ENCODE assay signal across 13 mouse cellular contexts in the genomic region with DNA sequence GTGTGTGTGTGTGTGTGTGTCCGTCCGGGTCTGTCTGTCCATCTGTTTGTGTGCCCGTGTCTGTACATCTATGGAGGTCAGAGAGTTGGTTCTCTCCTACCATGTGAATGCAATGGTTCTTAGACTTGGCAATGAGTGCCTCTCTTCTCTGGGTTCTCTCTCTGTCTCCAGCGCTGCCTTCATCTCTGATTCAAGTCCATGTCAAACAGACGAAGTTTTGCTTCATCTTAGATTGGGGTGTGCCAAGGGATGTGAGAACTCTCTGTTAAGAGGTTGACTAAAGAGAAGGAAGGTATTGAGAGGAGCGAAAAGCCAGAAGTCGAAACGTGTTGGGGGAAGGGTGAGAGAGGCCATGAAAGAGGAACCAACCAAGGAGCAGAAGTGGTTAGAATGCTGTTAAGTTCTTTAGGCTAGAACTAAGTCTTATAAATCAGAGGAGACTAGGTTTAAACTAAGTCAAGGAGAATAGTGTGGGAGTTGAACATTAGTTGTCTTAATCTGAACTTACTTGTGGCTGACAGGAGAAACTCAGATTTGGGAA. TPM values are rescaled to one million over a fixed set of nuclear protein-coding genes. Genes with fewer than 3 reads are reported as not detected.
DNase-seq lines count a peak whose midpoint lies in the region; ATAC-seq and TF ChIP-seq lines count a peak whose summit lies in the region.
"Had no signal": no experiment of that assay in that cellular context is flagged by ENCODE, and none has a peak within 500 bp of the region (broad histone marks: within the 10 kb centered on the region; RNA-seq: fewer than 3 reads in every experiment).

No protein-coding gene starts in this region.

- peak; percentile 50 for DNase-seq in layer of hippocampus, adult 9-11 months
- DNase-seq in layer of hippocampus, adult 9-10 months (ENCODE audit: low spot score) = no peak
- DNase-seq in lung, postnatal 4 days = peak; percentile 20 to 39
- DNase-seq in spleen, postnatal 36 days (ENCODE audit: low spot score in 2 of 2) = peak; percentile 78 to 79
- DNase-seq in forebrain, embryonic 14.5 days (ENCODE audit: low spot score) = no peak
- no peak for DNase-seq in embryo, embryonic 11 days
- DNase-seq: kidney, postnatal 4 days; lung, embryonic 14.5 days had no signal

- TF ChIP-seq POLR2A in bone marrow, adult 2 months (IDR thresholded peaks at IDR 0.05; ENCODE audit: borderline replicate concordance, control insufficient read depth, low read depth, low read length) = no peak

- no peak overlapping the region for H3K4me3 ChIP-seq in bone marrow, adult 2 months (replicated peaks; ENCODE audit: control insufficient read depth, low read depth, low read length)
- H3K4me3 ChIP-seq in hindbrain, embryonic 13.5 days = no peak overlapping the region
- no peak overlapping the region for H3K4me3 ChIP-seq in forebrain, embryonic 14.5 days (ENCODE audit: low read depth, low read length)
- H3K4me3 ChIP-seq: heart, embryonic 15.5 days; intestine, embryonic 15.5 days had no signal

- TF ChIP-seq CTCF in bone marrow, adult 2 months (IDR thresholded peaks at IDR 0.05; ENCODE audit: control insufficient read depth, insufficient read depth, low read length) = no peak

- H3K27me3 ChIP-seq in hindbrain, embryonic 13.5 days = no peaks in the 10 kb centered on the region
- no peaks in the 10 kb centered on the region for H3K27me3 ChIP-seq in forebrain, embryonic 14.5 days (replicated peaks; ENCODE audit: control insufficient read depth, insufficient read depth, low read length)
- H3K27me3 ChIP-seq: heart, embryonic 15.5 days; intestine, embryonic 15.5 days had no signal

- ATAC-seq in hindbrain, embryonic 13.5 days (ENCODE audit: low FRiP score) = no peak
- no peak for ATAC-seq in forebrain, embryonic 14.5 days
- ATAC-seq: intestine, embryonic 15.5 days had no signal

- peak overlapping the region; percentile 87 for H3K27ac ChIP-seq in bone marrow, adult 2 months (ENCODE audit: control insufficient read depth, insufficient read depth, low read depth, low read length, poor library complexity)
- H3K27ac ChIP-seq in hindbrain, embryonic 13.5 days = no peak overlapping the region; the same call in 1 of the 2 replicates
- no peak overlapping the region for H3K27ac ChIP-seq in forebrain, embryonic 14.5 days (ENCODE audit: low read depth, low read length)
- H3K27ac ChIP-seq: heart, embryonic 15.5 days; intestine, embryonic 15.5 days had no signal

- H3K9ac ChIP-seq in hindbrain, embryonic 13.5 days = no peak overlapping the region
- H3K9ac ChIP-seq in forebrain, embryonic 14.5 days (ENCODE audit: low read length) = no peak overlapping the region
- H3K9ac ChIP-seq: heart, embryonic 15.5 days; intestine, embryonic 15.5 days; lung, embryonic 14.5 days had no signal

- peaks cover 16% of the 10 kb centered on the region for H3K36me3 ChIP-seq in hindbrain, embryonic 13.5 days
- H3K36me3 ChIP-seq in forebrain, embryonic 14.5 days (ENCODE audit: control insufficient read depth, insufficient read depth, low read length) = peaks cover 17% of the 10 kb centered on the region; the same call in 1 of the 2 replicates

- H3K9me3 ChIP-seq in hindbrain, embryonic 13.5 days = no peaks in the 10 kb centered on the region
- H3K9me3 ChIP-seq in forebrain, embryonic 14.5 days (replicated peaks; ENCODE audit: control insufficient read depth, low read length) = no peaks in the 10 kb centered on the region
- H3K9me3 ChIP-seq: heart, embryonic 15.5 days; intestine, embryonic 15.5 days had no signal

- no peaks in the 10 kb centered on the region; the same call in 1 of the 2 replicates for H3K4me1 ChIP-seq in bone marrow, adult 2 months (ENCODE audit: control insufficient read depth, insufficient read depth, low read length)
- H3K4me1 ChIP-seq in hindbrain, embryonic 13.5 days (replicated peaks) = no peaks in the 10 kb centered on the region
- no peaks in the 10 kb centered on the region for H3K4me1 ChIP-seq in forebrain, embryonic 14.5 days (ENCODE audit: control insufficient read depth, insufficient read depth, low read length)
- H3K4me1 ChIP-seq: heart, embryonic 15.5 days; intestine, embryonic 15.5 days had no signal

- H3K4me2 ChIP-seq in hindbrain, embryonic 13.5 days = no peak overlapping the region
- H3K4me2 ChIP-seq in forebrain, embryonic 14.5 days (ENCODE audit: low read length) = no peak overlapping the region
- H3K4me2 ChIP-seq: heart, embryonic 15.5 days; intestine, embryonic 15.5 days; lung, embryonic 14.5 days had no signal

- WGBS in bone marrow, adult 2 months = 8% methylated on average over 8 of the region's 8 CpGs
- 87% methylated on average over 8 of the region's 8 CpGs for WGBS in hindbrain, embryonic 13.5 days
- WGBS in forebrain, embryonic 14.5 days = 83% methylated on average over 8 of the region's 8 CpGs

RNA-seq across cellular contexts. Expression of a gene that starts 21.7 kb away (rescaled TPM):
- 7.3 and 14.4 TPM in 2 replicates for polyA plus RNA-seq in bone marrow, adult 2 months (2011; ENCODE audit: insufficient read depth, insufficient read length, low replicate concordance, missing spikeins)
- polyA plus RNA-seq in hindbrain, embryonic 13.5 days (2015; fragmentation: Nextera tagmentation; extraction: Ambion mirVana) = 15.1 and 15.7 TPM in 2 replicates
- polyA plus RNA-seq in forebrain, embryonic 14.5 days (2014; fragmentation: Nextera tagmentation; extraction: Ambion mirVana) = 9.0 and 11.0 TPM in 2 replicates

RNA-seq across cellular contexts. Expression of a gene that starts 40.3 kb away (rescaled TPM):
- polyA plus RNA-seq in bone marrow, adult 2 months (2011; ENCODE audit: insufficient read depth, insufficient read length, low replicate concordance, missing spikeins) = 6.6 and 11.8 TPM in 2 replicates
- polyA plus RNA-seq in hindbrain, embryonic 13.5 days (2015; fragmentation: Nextera tagmentation; extraction: Ambion mirVana) = 8.1 and 8.4 TPM in 2 replicates
- polyA plus RNA-seq in forebrain, embryonic 14.5 days (2014; fragmentation: Nextera tagmentation; extraction: Ambion mirVana) = 5.7 and 7.0 TPM in 2 replicates

RNA-seq across cellular contexts. Expression of a gene that starts 54.5 kb away (rescaled TPM):
- polyA plus RNA-seq in bone marrow, adult 2 months (2011; ENCODE audit: insufficient read depth, insufficient read length, low replicate concordance, missing spikeins) = not detected in 2 replicates
- not detected in 2 replicates for polyA plus RNA-seq in hindbrain, embryonic 13.5 days (2015; fragmentation: Nextera tagmentation; extraction: Ambion mirVana)
- not detected in 2 replicates for polyA plus RNA-seq in forebrain, embryonic 14.5 days (2014; fragmentation: Nextera tagmentation; extraction: Ambion mirVana)
- polyA plus RNA-seq: heart, embryonic 15.5 days; intestine, embryonic 15.5 days; lung, embryonic 14.5 days; stomach, embryonic 14.5 days had no signal

RNA-seq across cellular contexts. Expression of a gene that starts 54.5 kb away (rescaled TPM):
- 45.8 and 98.2 TPM in 2 replicates for polyA plus RNA-seq in bone marrow, adult 2 months (2011; ENCODE audit: insufficient read depth, insufficient read length, low replicate concordance, missing spikeins)
- 197 and 211 TPM in 2 replicates for polyA plus RNA-seq in hindbrain, embryonic 13.5 days (2015; fragmentation: Nextera tagmentation; extraction: Ambion mirVana)
- polyA plus RNA-seq in forebrain, embryonic 14.5 days (2014; fragmentation: Nextera tagmentation; extraction: Ambion mirVana) = 223 and 240 TPM in 2 replicates

Comparison
In these comparisons a context has a peak if more than half of its experiments do, and no peak if none do; other contexts are left out.
1. DNase-seq: peak in layer of hippocampus, adult 9-11 months (single experiment), lung, postnatal 4 days (2 of 2) and spleen, postnatal 36 days (2 of 2); none in layer of hippocampus, adult 9-10 months (single experiment), forebrain, embryonic 14.5 days (single experiment) and embryo, embryonic 11 days (single experiment).